Mouse (Mus musculus) heart, adult 11 months (tissue): ENCODE results near the gene Gabarap.

Source experiments
- DNase-seq: peaks from one replicate; pipeline ENCODE4 v3.0.0; 2022

Gene Gabarap

DNA sequence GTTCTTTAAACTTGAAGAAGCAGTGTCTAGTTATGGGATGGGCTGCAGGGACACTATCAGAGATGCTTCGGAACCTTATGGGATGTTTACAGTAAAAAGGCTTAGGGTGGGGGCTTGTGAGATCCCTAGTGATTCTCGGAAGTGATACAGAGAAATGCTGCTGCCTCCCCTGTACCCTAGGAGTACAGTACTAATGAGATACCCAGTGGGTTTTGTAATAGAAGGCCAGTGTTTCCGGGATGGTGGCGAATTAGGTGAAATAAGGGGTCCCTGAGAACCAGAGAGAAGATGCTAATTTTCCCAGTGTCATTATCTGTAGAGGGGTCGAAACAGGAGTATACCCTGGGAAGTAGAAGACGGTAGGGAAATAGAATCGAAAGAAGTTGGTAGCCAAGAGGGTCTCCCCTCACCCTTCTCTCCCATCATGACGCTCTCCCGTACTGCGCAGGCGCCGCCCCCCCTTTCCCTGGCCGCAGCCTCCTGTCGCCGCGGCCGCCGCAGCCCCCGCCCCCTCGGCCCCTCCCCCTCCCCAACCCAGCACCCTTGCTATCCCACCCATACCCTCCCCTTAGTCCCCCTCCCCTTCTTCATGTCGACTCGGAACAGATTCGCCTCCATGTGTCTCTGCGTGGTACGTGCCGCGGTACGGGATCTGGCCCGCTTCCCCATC lies 32.7 kb downstream of the Gabarap start:
- DNase-seq, result peak; percentile 86

DNA sequence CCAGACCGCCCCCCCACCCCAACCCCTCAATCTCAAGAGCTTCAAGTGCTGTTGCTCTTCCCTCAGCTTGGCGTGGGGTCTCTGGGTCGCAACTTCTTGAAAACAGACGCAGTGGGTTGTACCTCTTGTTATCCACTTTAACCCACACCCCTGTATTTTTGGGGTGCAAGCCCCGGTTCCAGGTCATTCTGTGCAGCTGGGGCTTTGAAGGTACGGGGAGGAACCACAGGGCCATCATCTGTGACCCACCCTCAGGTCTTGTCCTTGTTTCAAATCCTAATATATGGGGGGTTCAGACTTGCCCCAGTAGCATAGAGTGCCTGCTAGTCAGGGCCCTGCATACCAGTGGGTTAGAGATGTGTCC lies 33.2 kb downstream of the Gabarap start:
- peak; percentile 91 for DNase-seq

DNA sequence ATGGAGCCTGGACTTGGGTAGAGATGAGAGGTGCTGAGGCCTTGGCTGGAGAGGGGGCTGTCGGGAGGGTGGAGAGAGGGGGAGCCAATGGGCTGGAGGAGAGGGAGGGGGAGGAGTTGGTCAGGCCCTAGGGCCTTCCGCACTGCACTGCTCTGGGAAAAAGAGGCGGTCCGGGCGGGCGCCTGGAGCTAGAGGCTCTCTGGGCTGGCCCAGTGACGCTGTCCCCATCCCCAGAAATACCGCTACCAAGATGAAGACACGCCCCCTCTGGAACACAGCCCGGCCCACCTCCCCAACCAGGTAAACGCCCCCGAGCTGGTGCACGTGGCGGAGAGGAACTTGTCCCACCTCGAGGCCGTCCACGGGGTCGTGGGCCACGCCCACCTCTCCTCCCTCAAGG lies 35.7 kb downstream of the Gabarap start:
- DNase-seq, result peak; percentile 98

DNA sequence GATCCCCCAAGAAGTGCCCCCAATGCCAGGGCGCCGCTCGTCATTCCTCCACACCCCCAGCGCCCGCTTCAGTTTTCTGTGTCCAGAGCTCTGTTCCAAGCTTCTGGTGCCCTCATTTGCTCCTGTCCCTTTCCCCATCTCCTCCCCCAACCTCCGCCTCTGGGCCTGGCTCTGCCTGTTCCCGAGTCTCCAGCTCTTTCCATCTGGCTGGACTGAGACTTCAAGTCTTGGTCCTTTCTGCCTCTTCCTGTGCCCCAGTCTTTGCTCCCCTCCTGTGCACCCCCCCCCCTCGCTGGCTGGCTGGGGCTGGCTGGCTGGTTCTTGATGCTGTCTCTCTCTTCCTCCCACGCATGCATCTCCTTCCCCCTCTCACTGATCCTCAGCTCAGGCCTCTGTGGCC lies 36.5 kb downstream of the Gabarap start:
- peak; percentile 96 for DNase-seq

DNA sequence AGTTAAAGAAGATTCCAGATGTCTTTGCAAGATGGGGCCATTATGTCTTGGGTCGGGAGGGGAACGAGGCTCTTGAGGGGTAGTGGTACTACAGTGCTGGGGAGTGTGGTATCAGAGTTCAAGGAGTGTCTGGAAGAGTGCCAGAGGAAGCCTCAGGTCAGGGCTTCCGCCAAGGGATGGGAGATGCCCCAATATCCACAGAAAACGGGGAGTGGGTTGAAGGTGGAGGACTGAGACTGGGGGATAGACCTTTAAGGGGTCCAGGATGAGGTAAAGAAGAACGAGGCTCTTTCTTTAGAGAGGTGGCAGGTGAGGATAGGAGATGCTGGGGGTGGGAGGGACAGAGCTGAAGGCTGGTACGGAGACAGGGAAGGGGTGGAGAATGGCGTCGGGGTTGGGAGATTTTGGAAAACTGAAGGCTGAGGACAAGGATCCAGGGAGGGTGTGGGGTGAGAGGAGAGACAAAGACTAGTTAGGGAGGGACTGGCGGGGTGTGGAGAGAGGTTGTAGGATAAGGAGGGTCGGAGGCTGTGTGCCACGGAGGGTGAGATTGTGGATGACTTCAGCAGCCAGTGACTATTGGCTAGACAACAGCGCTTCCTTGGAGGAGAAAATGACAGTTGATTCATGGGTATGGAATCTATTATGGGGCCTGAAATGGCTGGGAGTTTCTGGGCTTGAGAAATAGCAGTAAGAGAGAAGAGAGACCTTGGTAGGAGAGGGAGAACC lies 37.6 kb downstream of the Gabarap start:
- peak; percentile 95 for DNase-seq

DNA sequence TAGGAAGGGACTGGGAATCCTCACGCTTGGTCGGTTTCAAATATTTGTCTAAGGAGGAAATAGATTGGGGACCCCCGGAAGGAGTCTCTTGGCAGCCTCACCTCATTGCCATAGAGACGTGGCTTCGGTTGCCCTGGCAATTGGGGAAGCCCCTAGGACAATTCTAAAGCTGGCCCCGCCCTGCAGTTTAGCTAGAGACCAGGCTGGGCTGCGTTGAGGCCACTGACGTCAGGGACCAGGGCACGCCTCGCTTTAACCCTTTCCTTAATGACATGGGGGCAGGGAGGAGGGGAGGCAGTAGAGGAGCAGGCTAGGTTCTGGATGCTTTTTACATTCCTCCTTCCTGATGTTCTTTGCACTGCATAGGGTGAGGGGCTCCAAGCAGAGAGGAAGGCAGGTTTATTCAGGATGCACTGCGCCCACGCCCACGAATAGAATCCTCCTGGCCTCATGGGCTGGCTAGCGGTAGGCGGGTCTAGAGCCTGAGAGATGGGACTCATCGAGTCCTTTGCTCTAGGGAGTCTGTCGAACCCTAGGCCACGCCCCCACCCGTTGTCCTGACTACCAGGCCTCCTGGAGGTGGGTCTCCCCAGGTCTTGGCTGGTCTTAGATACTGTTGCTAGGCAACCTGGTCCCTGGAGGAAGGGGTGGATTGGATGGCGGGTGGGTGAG lies 38.3 kb downstream of the Gabarap start:
- DNase-seq, result peak; percentile 99

DNA sequence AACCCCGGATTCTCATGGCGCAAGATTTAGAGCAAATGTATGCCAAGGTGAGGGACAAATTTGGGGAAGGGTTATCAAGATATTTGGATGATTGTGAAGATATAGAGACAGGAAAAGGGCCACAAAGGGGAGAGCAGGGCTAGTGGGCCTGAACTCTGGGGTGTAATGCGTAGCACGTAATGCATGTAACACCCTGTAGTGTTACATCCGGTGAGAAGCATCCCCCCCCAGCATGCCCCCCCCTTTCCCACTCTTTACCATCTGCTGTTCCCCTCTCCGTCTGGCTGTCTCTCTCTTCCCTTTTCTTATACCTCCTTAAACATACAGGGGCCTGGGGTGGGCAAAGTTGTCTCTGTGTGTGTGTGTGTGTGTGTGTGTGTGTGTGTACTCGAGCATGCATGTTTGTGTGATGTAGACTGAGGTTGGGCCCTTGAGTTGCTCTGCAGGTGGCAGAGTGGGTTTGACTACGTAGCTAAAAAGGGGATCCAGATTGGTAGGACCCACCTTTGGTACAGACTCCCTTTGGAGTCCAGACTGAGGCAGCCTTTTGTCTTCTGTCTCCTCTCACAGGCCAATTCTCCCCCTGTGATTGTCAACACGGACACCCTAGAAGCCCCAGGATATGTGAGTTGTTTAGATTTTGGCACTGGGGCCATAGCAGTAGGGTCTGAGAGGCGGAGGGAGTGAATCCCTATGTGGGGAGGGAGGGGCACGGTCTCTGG lies 39.0 kb downstream of the Gabarap start:
- DNase-seq, result peak; percentile 91

DNA sequence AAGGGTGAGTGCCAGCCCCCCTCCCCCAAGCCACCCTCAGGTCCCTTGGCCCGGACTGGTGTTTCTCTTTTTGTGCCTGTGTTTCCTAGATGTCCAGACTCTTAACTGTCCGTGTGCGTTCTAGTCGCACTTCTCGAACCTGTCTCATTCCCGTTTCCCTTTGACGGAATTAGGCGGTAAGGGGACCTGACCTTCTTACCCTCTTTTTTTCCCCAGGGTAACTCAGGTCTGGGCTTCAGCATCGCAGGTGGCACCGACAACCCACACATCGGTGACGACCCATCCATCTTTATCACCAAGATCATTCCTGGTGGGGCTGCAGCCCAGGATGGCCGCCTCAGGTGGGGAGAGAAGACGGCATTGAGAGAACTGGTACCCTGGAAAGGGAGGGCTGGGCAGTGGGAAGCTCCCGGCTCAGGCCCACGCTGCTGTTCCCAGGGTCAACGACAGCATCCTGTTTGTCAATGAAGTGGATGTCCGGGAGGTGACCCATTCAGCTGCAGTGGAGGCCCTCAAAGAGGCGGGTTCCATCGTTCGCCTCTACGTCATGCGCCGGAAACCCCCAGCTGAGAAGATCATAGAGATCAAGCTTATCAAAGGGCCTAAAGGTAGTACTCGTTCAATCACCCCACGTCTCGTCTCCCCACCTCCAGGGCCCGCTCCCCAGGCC lies 39.8 kb downstream of the Gabarap start:
- peak; percentile 93 for DNase-seq

DNA sequence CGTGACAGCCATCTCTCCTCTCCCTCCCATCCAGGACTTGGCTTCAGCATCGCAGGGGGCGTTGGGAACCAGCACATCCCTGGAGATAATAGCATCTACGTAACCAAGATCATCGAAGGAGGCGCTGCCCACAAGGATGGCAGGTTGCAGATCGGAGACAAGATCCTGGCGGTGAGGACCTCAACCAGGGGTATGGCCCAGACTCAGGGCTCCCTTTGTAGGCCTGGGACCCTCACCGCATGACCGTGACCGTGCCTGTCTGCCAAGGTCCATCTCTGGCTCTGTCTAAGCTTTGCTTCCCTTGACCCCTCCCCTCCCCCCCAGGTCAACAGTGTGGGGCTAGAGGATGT lies 40.4 kb downstream of the Gabarap start:
- peak; percentile 91 for DNase-seq

DNA sequence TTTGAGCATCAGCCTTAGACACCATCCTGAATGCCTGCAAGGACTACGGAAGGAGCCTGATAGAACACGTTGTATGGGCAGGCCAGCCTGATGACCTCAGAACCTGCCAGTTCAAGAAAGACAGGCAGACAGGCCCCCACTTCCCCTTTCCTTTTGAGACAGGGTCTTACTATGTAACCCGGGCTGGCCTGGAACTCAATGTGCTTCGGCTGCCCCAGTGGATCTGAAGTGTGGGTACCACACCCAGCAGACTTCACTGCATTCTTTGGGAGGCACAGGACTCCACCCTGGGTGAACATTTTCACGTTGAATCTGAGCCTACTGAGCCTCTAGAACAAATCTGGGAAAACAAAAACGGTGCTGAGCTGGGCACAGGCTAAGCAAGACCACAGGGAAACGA lies 47.2 kb downstream of the Gabarap start:
- peak; percentile 92 for DNase-seq

DNA sequence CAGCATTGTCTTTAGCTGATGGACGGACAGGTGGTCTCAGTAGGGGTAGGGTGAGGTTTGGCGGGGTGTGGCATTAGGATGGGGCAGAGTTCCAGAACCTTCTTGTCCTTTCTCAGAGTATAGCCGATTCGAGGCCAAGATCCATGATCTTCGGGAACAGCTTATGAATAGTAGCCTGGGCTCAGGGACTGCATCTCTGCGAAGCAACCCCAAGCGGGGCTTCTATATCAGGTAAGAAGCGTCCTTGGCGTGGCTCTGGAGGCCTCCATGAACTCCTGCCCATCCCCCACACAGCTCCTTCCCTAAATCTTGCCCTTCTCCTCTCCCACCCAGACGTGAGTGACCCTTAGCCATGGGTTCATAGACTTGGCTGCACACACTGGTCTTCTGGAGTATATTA lies 48.7 kb downstream of the Gabarap start:
- peak; percentile 84 for DNase-seq

DNA sequence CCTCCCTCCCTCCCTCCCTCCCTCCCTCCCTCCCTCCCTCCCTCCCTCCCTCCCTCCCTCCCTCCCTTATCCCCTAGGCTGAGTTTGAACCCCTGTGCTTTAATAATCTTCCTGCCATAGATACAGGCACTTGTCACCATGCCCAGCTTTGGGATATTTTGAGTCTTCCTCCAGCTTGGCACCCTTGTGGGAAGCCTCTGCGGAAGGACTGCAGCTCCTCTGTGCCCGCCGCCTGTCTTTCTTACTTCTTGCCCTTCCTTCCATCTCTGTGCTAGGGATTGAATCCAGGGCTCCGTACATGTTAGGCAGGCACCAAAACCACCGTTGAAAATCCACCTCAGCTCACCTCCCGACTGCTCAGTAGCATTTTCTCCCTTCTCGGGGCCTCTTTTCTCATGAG lies 49.2 kb downstream of the Gabarap start:
- DNase-seq, result no peak

DNA sequence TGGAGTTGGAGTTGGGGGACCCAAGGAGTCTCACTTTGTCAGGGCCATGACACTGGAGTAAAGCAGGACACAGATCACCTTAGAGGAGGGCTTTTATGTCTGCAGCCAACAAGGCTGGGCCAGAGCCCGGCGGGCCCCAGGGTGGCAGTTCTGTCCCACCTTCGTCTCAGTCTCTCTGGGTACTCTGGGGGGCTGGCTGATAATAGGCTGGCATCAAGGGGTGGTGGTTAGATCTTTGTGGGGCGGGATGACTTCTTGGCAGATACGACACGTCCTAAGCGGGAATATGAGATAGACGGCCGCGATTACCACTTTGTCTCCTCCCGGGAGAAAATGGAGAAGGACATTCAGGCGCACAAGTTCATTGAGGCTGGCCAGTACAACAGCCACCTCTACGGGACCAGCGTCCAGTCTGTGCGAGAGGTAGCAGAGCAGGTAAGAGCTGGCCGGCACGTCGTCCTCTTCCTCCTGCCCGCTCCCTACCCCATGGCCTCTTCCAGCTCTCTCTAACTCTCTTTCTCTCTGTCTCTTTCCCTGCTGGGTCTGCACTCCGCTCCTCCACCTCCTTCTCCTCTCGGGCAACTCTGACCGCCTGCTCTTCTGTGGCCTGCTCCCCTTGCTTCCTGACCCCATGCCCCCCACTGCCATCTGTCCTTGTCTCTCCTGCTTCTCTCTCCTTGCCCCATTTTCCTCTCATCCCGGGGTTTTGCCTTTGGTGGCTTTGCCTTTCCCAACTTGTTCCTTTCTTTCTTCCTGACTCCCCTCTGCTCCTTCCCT lies 51.6 kb downstream of the Gabarap start:
- DNase-seq, result peak; percentile 86

DNA sequence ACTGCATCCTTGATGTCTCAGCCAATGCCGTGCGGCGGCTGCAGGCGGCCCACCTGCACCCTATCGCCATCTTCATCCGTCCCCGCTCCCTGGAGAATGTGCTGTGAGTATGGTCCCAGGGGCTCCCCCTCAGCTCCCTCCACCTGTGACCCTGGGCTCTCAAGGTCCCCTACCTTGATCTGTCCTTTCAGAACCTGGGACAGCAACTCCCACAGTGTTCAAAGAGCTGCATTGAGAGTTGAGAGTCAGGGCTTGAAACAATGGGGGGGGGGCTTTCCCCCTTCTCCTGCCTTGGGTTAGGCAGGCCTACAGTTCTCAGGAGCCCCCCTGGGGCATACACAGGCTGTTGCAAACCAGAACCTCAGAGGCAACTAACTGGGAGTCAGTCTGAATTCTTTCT lies 52.7 kb downstream of the Gabarap start:
- no peak for DNase-seq
